Mouse (Mus musculus) heart, postnatal 0 days (tissue): Measurements from ENCODE around the gene Gabarapl1. TPM values are rescaled to one million over a fixed set of nuclear protein-coding genes. Genes with fewer than 3 reads are reported as not detected.

Experiments
- ATAC-seq: fragments of 200-750 bp; cut with Nextera tagmentation; 2 replicates; pipeline ENCODE4 v1.8.0; 2017; ENCODE audit warnings: low read depth, moderate number of reproducible peaks, moderate library complexity; ENCODE audit not compliant: insufficient read depth
- DNase-seq: peaks from one replicate; pipeline ENCODE4 v3.0.0-alpha.2; 2016; ENCODE audit warnings: low spot score
- H3K27ac ChIP-seq: fragments of 300-500 bp; sonication (generic); 2 replicates; pipeline ENCODE4 v1.5.1; 2014; ENCODE audit warnings: low read depth, mild to moderate bottlenecking
- H3K27me3 ChIP-seq: fragments of 300-500 bp; sonication (generic); 2 replicates; pipeline ENCODE4 v1.6.1; 2014; ENCODE audit warnings: low read length, mixed read lengths; ENCODE audit not compliant: control insufficient read depth, insufficient read depth
- H3K36me3 ChIP-seq: fragments of 300-500 bp; sonication (generic); replicated peaks from 2 replicates; pipeline ENCODE4 v1.6.1; 2014; ENCODE audit warnings: low read length, mixed read lengths; ENCODE audit not compliant: control insufficient read depth, insufficient read depth
- H3K4me1 ChIP-seq: fragments of 300-500 bp; sonication (generic); 2 replicates; pipeline ENCODE4 v1.6.1; 2014; ENCODE audit warnings: antibody characterized with exemption; ENCODE audit not compliant: control insufficient read depth, insufficient read depth
- H3K4me2 ChIP-seq: fragments of 300-500 bp; sonication (generic); 2 replicates; pipeline ENCODE4 v1.6.1; 2014; ENCODE audit warnings: low read depth, mild to moderate bottlenecking, low read length, moderate library complexity
- H3K4me3 ChIP-seq: fragments of 300-500 bp; sonication (generic); 2 replicates; pipeline ENCODE4 v1.5.1; 2014; ENCODE audit warnings: low read depth, low read length
- H3K9ac ChIP-seq: fragments of 300-500 bp; sonication (generic); replicated peaks from 2 replicates; pipeline ENCODE4 v1.6.1; 2014; ENCODE audit warnings: low read depth, low read length, mixed read lengths
- H3K9me3 ChIP-seq: fragments of 300-500 bp; sonication (generic); replicated peaks from 2 replicates; pipeline ENCODE4 v1.6.1; 2016; ENCODE audit warnings: low read length; ENCODE audit not compliant: control insufficient read depth
- CTCF ChIP-seq: IDR thresholded peaks from 2 replicates; pipeline ENCODE4 v1.5.1; 2016; ENCODE audit warnings: antibody characterized with exemption, control low read depth, low read depth
- EP300 ChIP-seq: IDR thresholded peaks from 2 replicates; pipeline ENCODE4 v1.6.1; 2016; ENCODE audit warnings: antibody characterized with exemption, low read depth
- WGBS: fragments of 180-500 bp; shearing (Covaris S2); extraction: QIAGEN DNeasy Blood & Tissue Kit; methylation state at CpG from one replicate; pipeline ENCODE4 v1.1.7; 2014; 5-methylcytosine and 5-hydroxymethylcytosine counted together
- polyA plus RNA-seq: library from polyadenylated mRNA; unstranded; fragments of >200 nt; fragmentation: Nextera tagmentation; extraction: Ambion mirVana; gene quantifications from 2 replicates; pipeline ENCODE4 v1.2.1, GENCODE M21; 2015
- total RNA-seq: library from RNA; depleted of rRNA; stranded (reverse); fragments of >200 nt; gene quantifications from 2 replicates; pipeline ENCODE4 v1.2.3, GENCODE M21; 2014; ENCODE audit warnings: low replicate concordance

Gene Gabarapl1
- total and polyA plus RNA-seq, 2 experiments from 2014 or later, result 41.8 to 73.2 TPM

DNA sequence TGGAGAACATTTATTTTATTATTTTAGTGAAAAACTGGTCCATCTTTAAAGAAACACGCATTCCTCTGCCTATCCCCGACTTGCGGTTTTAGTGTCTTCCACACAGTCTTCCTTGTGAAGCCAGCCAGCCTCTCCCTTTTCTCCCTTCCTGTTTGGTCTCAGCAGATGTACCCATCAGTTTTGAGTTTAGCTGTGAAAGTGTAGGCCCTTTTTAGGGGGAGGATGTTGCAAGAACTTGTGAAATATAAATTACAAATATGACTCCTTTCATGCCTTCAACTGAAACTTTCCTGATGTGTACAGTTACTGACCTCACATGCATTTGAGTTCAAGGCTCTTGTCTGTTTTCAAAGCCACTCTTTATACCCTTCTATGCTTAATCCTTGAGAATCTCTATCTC is 17.9 kb upstream of the Gabarapl1 start:
- H3K36me3 ChIP-seq, result no peaks in the 10 kb centered on the region
- ATAC-seq, result no peak
- TF ChIP-seq EP300 (no peak), CTCF (no peak)
- no peak overlapping the region for H3K4me2 ChIP-seq
- no peak for DNase-seq
- 73% methylated on average over 3 of the region's 3 CpGs for WGBS
- H3K27ac ChIP-seq, result no peak overlapping the region
- no peaks in the 10 kb centered on the region for H3K9me3 ChIP-seq
- H3K27me3 ChIP-seq, result no peaks in the 10 kb centered on the region
- no peak overlapping the region for H3K9ac ChIP-seq
- H3K4me1 ChIP-seq, result no peaks in the 10 kb centered on the region
- H3K4me3 ChIP-seq, result no peak overlapping the region

GRCm38 (mm10) chr6:129516388-129516787 is 16.6 kb upstream of the Gabarapl1 start:
- Histone ChIP-seq H3K9me3 (no peaks in the 10 kb centered on the region), H3K4me2 (no peak overlapping the region), H3K36me3 (no peaks in the 10 kb centered on the region), H3K9ac (no peak overlapping the region), H3K27me3 (no peaks in the 10 kb centered on the region), H3K4me1 (no peaks in the 10 kb centered on the region), H3K27ac (no peak overlapping the region), H3K4me3 (no peak overlapping the region)
- 85% methylated on average over 10 of the region's 10 CpGs for WGBS
- DNase-seq (no peak), ATAC-seq (no peak)
- TF ChIP-seq CTCF (no peak), EP300 (no peak)

DNA sequence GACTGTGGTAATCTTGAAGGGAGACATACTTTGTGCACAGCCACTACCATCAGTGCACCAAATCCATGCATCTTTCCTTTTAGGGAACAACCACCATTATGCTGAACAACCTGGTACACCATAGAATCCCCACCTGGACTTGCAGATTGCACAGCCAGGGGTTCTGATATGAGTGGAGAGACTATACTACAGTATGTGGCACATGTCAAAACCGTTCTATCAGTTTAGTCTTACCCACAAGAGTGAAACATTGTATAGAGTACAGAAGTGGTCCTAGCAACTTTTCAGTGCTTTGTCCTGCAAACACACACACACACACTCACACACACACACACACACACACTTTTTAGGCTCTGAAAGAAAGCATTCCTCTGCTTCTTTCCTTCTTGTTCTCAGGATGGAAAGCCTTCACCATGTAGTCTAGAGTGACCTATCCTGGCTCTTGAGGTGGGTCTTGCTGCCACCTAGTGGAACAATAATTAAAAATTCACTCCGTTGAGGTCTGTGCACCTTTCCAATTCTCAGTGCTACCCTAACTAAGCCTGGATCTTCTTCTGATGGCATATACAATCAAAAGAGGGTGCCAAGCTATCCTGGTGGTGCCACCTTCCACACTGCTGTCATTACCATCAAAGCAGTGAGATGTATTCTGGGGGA is 15.1 kb upstream of the Gabarapl1 start:
- H3K4me3 ChIP-seq, result no peak overlapping the region
- ATAC-seq (peak; percentile 79), DNase-seq (peak; percentile 57)
- TF ChIP-seq CTCF, result peak; percentile 77
- no peak for TF ChIP-seq EP300
- H3K27me3 ChIP-seq, result no peaks in the 10 kb centered on the region
- no peak overlapping the region for H3K27ac ChIP-seq
- no peak overlapping the region for H3K4me2 ChIP-seq
- H3K36me3 ChIP-seq, result no peaks in the 10 kb centered on the region
- 47% methylated on average over 2 of the region's 2 CpGs for WGBS
- H3K9me3 ChIP-seq, result no peaks in the 10 kb centered on the region
- no peaks in the 10 kb centered on the region for H3K4me1 ChIP-seq
- no peak overlapping the region for H3K9ac ChIP-seq

- H3K9ac ChIP-seq, result no peak overlapping the region
- H3K9me3 ChIP-seq, result no peaks in the 10 kb centered on the region
- TF ChIP-seq EP300 (no peak), CTCF (no peak)
- H3K27me3 ChIP-seq, result no peaks in the 10 kb centered on the region
- no peaks in the 10 kb centered on the region for H3K4me1 ChIP-seq
- H3K4me2 ChIP-seq, result no peak overlapping the region
- H3K4me3 ChIP-seq, result no peak overlapping the region
- ATAC-seq (no peak), DNase-seq (no peak)
- no peaks in the 10 kb centered on the region for H3K36me3 ChIP-seq
- no peak overlapping the region for H3K27ac ChIP-seq
Measured at GRCm38 (mm10) chr6:129526069-129526468, 6.9 kb upstream of the Gabarapl1 start.

- no peaks in the 10 kb centered on the region for H3K36me3 ChIP-seq
- WGBS, result 57% methylated on average over 2 of the region's 2 CpGs
- no peaks in the 10 kb centered on the region for H3K9me3 ChIP-seq
- no peak overlapping the region for H3K27ac ChIP-seq
- DNase-seq (no peak), ATAC-seq (no peak; the same call in 1 of the 2 replicates)
- H3K4me2 ChIP-seq, result no peak overlapping the region
- no peak for TF ChIP-seq CTCF
- H3K9ac ChIP-seq, result no peak overlapping the region
- H3K27me3 ChIP-seq, result no peaks in the 10 kb centered on the region
- H3K4me1 ChIP-seq, result peaks cover 4% of the 10 kb centered on the region; the same call in 1 of the 2 replicates
- H3K4me3 ChIP-seq, result no peak overlapping the region
Measured at GRCm38 (mm10) chr6:129527416-129527815, 5.5 kb upstream of the Gabarapl1 start.

GRCm38 (mm10) chr6:129529605-129530004 is 3.4 kb upstream of the Gabarapl1 start:
- Histone ChIP-seq H3K9me3 (no peaks in the 10 kb centered on the region), H3K9ac (no peak overlapping the region), H3K4me2 (no peak overlapping the region), H3K4me3 (no peak overlapping the region), H3K36me3 (no peaks in the 10 kb centered on the region), H3K4me1 (peaks cover 12% of the 10 kb centered on the region; the same call in 1 of the 2 replicates), H3K27me3 (no peaks in the 10 kb centered on the region), H3K27ac (no peak overlapping the region)
- no peak for DNase-seq
- WGBS, result 88% methylated on average over 1 of the region's 1 CpGs
- no peak for ATAC-seq
- TF ChIP-seq EP300 (no peak), CTCF (no peak)
